Mouse (Mus musculus): ENCODE data around the gene Taf6l.

Taf6l gene

GRCm38 (mm10) chr19:8790171-8790570 is 4.0 kb upstream of the Taf6l start:
- no peak for DNase-seq (ENCODE audit: low read depth, low spot score)

- DNase-seq (ENCODE audit: low read depth, low spot score) = no peak
These were observed 3.0 kb upstream of the Taf6l start for GRCm38 (mm10) chr19:8789171-8789570.

- no peak for DNase-seq (ENCODE audit: low read depth, low spot score)
These were observed 2.3 kb upstream of the Taf6l start for GRCm38 (mm10) chr19:8788521-8788920.

- DNase-seq (ENCODE audit: low read depth, low spot score) = peak; percentile 29
These were observed 11.2 kb downstream of the Taf6l start for GRCm38 (mm10) chr19:8774951-8775421.

- peak; percentile 97 for DNase-seq (ENCODE audit: low read depth, low spot score)
These were observed 12.0 kb downstream of the Taf6l start, which contains the start of gene Tmem179b for GRCm38 (mm10) chr19:8774086-8774835. Gene Tmem179b, minus strand, starts transcription at chr19:8774467.

- no peak for DNase-seq (ENCODE audit: low read depth, low spot score)
These were observed 12.8 kb downstream of the Taf6l start for GRCm38 (mm10) chr19:8773409-8773808.

GRCm38 (mm10) chr19:8772996-8773395 is 13.2 kb downstream of the Taf6l start:
- DNase-seq (ENCODE audit: low read depth, low spot score) = no peak

GRCm38 (mm10) chr19:8770567-8771270 is 15.5 kb downstream of the Taf6l start, which contains the start of gene Tmem223:
Gene Tmem223, plus strand, starts transcription at chr19:8770996.
- peak; percentile 92 for DNase-seq (ENCODE audit: low read depth, low spot score)

- no peak for DNase-seq (ENCODE audit: low read depth, low spot score)
These were observed 20.7 kb downstream of the Taf6l start for GRCm38 (mm10) chr19:8765562-8765961.

- no peak for DNase-seq (ENCODE audit: low read depth, low spot score)
These were observed 22.9 kb downstream of the Taf6l start for GRCm38 (mm10) chr19:8763276-8763675.

GRCm38 (mm10) chr19:8760757-8761156 is 25.5 kb downstream of the Taf6l start:
- peak; percentile 31 for DNase-seq (ENCODE audit: low read depth, low spot score)

- no peak for DNase-seq (ENCODE audit: low read depth, low spot score)
These were observed 27.3 kb downstream of the Taf6l start for GRCm38 (mm10) chr19:8758899-8759298.

GRCm38 (mm10) chr19:8757471-8757998 is 28.7 kb downstream of the Taf6l start:
- peak; percentile 54 for DNase-seq (ENCODE audit: low read depth, low spot score)

GRCm38 (mm10) chr19:8756635-8757387 is 29.4 kb downstream of the Taf6l start, which contains the start of gene Nxf1:
Gene Nxf1, plus strand, starts transcription at chr19:8757073.
- DNase-seq (ENCODE audit: low read depth, low spot score) = peak; percentile 96

- no peak for DNase-seq (ENCODE audit: low read depth, low spot score)
These were observed 30.6 kb downstream of the Taf6l start for GRCm38 (mm10) chr19:8755652-8756051.

- DNase-seq (ENCODE audit: low read depth, low spot score) = peak; percentile 35
These were observed 38.8 kb downstream of the Taf6l start for GRCm38 (mm10) chr19:8747368-8747767.

GRCm38 (mm10) chr19:8745382-8745781 is 40.8 kb downstream of the Taf6l start:
- DNase-seq (ENCODE audit: low read depth, low spot score) = no peak

GRCm38 (mm10) chr19:8742176-8742575 is 44.0 kb downstream of the Taf6l start:
- DNase-seq (ENCODE audit: low read depth, low spot score) = peak; percentile 24

GRCm38 (mm10) chr19:8741243-8741869 is 44.9 kb downstream of the Taf6l start, which contains the start of gene Stx5a:
Gene Stx5a, plus strand, starts transcription at chr19:8741413.
- DNase-seq (ENCODE audit: low read depth, low spot score) = peak; percentile 97

- no peak for DNase-seq (ENCODE audit: low read depth, low spot score)
These were observed 45.6 kb downstream of the Taf6l start, which contains the start of gene 1700092M07Rik for GRCm38 (mm10) chr19:8740603-8741002. Gene 1700092M07Rik, plus strand, starts transcription at chr19:8740718.

- DNase-seq (ENCODE audit: low read depth, low spot score) = no peak
These were observed 46.6 kb downstream of the Taf6l start for GRCm38 (mm10) chr19:8739646-8740045.
